Mouse (Mus musculus) hindbrain, embryonic 11.5 days (tissue): ENCODE results near the gene Fmnl3. TPM values are rescaled to one million over a fixed set of nuclear protein-coding genes. Genes with fewer than 3 reads are reported as not detected.

Experiments
- ATAC-seq: fragments of 200-750 bp; cut with Nextera tagmentation; 2 replicates; pipeline ENCODE4 v1.8.0; 2017; ENCODE audit warnings: mild to moderate bottlenecking, moderate TSS enrichment, moderate library complexity; ENCODE audit not compliant: low FRiP score
- DNase-seq: peaks from one replicate; pipeline ENCODE4 v3.0.0-alpha.2; 2015; ENCODE audit warnings: low spot score
- H3K27ac ChIP-seq: fragments of 300-500 bp; sonication (generic); 2 replicates; pipeline ENCODE4 v1.5.1; 2014; ENCODE audit warnings: mild to moderate bottlenecking, low read depth, low read length
- H3K27me3 ChIP-seq: fragments of 300-500 bp; sonication (generic); 2 replicates; pipeline ENCODE4 v1.6.1; 2014; ENCODE audit warnings: mild to moderate bottlenecking, low read length, moderate library complexity, mixed read lengths; ENCODE audit not compliant: control insufficient read depth, insufficient read depth
- H3K36me3 ChIP-seq: fragments of 300-500 bp; sonication (generic); 2 replicates; pipeline ENCODE4 v1.6.1; 2014; ENCODE audit warnings: mild to moderate bottlenecking, low read length, moderate library complexity, mixed read lengths; ENCODE audit not compliant: control insufficient read depth, insufficient read depth
- H3K4me1 ChIP-seq: fragments of 300-500 bp; sonication (generic); replicated peaks from 2 replicates; pipeline ENCODE4 v1.6.1; 2014; ENCODE audit warnings: low read length, mixed read lengths; ENCODE audit not compliant: control insufficient read depth, insufficient read depth
- H3K4me2 ChIP-seq: fragments of 300-500 bp; sonication (generic); replicated peaks from 2 replicates; pipeline ENCODE4 v1.6.1; 2014; ENCODE audit warnings: mild to moderate bottlenecking, low read depth, low read length
- H3K4me3 ChIP-seq: fragments of 300-500 bp; sonication (generic); 2 replicates; pipeline ENCODE4 v1.5.1; 2014; ENCODE audit warnings: low read depth, low read length
- H3K9ac ChIP-seq: fragments of 300-500 bp; sonication (generic); 2 replicates; pipeline ENCODE4 v1.6.1; 2014; ENCODE audit warnings: low read depth, low read length
- H3K9me3 ChIP-seq: fragments of 300-500 bp; sonication (generic); 2 replicates; pipeline ENCODE4 v1.6.1; 2016; ENCODE audit warnings: low read length; ENCODE audit not compliant: control insufficient read depth
- WGBS: fragments of 180-500 bp; shearing (Covaris S2); extraction: QIAGEN DNeasy Blood & Tissue Kit; methylation state at CpG from one replicate; pipeline ENCODE4 v1.1.7; 2014; 5-methylcytosine and 5-hydroxymethylcytosine counted together
- polyA plus RNA-seq: library from polyadenylated mRNA; unstranded; fragments of >200 nt; fragmentation: Nextera tagmentation; extraction: Ambion mirVana; gene quantifications from 2 replicates; pipeline ENCODE4 v1.2.1, GENCODE M21; 2014

The Fmnl3 gene
- 10.5 and 11.4 TPM in 2 replicates for polyA plus RNA-seq

DNA sequence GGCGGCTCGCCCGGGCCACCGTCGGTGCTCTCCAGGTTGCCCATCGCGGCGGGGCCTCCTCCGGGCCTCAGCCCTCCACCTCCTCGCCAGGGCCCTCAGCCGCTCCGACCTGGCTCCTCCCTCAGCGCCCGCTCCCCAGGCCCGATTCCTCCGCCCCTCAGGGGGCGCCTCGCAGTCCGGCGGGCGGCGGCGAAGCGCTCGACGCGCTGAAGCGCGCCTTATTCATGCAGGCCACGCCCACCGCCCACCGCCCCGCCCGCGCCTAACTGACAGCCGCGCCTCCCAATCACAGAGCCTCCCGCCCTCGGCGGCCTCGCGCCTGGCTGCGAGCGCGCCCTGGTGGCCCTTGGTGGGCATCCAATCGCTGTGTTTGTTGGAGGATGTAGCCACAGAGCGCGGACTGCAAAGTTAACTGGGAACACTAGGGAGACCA is at the start of gene Fmnl3:
Fmnl3 (minus strand) TSS at position 224 of the 433 bp plus-strand sequence.
- H3K36me3 ChIP-seq = no peaks in the 10 kb centered on the region
- H3K27ac ChIP-seq = peak within 1 kb of the TSS; percentile 70
- H3K4me3 ChIP-seq = peak within 1 kb of the TSS; percentile 67
- no peaks in the 10 kb centered on the region for H3K9me3 ChIP-seq
- H3K9ac ChIP-seq = peak within 1 kb of the TSS; percentile 76
- H3K4me1 ChIP-seq = no peaks in the 10 kb centered on the region
- peak; percentile 97 for DNase-seq
- peak; percentile 98 for ATAC-seq
- H3K27me3 ChIP-seq = no peaks in the 10 kb centered on the region
- peak within 1 kb of the TSS; percentile 74 for H3K4me2 ChIP-seq
- WGBS = 0% methylated on average over 41 of the region's 48 CpGs

DNA sequence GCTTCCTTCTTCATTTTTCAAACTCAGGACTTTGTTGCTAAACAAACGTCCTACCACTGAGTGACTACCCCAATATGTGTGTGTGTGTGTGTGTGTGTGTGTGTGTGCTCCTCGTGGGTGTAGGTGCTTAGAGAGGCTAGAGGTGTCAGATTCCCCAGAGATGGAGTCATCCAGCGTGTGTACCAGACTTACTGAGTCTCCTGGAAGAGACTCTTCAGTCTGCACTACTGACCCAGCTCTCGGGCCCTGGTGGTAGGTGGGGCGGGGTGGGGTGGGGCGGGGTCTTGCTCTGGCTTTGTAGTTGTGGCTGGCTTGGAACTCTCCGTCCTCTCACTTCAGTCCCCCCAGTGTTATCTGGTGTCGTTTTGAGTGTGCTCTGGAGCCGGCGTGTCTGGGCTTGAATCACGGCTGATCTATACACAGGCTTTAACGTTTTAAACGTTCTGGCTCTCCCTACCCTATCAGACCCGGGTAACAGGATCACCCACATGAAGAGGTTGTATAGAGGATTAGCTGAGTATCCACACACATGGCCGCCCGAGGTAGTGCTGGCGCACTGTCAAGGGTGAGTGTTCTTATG is 47.5 kb upstream of the Fmnl3 start:
- DNase-seq (no peak), ATAC-seq (no peak)
- 48% methylated on average over 17 of the region's 17 CpGs for WGBS
- Histone ChIP-seq H3K27ac (no peak overlapping the region), H3K4me1 (no peaks in the 10 kb centered on the region), H3K9ac (no peak overlapping the region), H3K4me3 (no peak overlapping the region), H3K27me3 (no peaks in the 10 kb centered on the region), H3K4me2 (no peak overlapping the region), H3K36me3 (0 out of 2 replicates have a peak, but pooled peaks cover 3% of the 10 kb centered on the region), H3K9me3 (no peaks in the 10 kb centered on the region)

DNA sequence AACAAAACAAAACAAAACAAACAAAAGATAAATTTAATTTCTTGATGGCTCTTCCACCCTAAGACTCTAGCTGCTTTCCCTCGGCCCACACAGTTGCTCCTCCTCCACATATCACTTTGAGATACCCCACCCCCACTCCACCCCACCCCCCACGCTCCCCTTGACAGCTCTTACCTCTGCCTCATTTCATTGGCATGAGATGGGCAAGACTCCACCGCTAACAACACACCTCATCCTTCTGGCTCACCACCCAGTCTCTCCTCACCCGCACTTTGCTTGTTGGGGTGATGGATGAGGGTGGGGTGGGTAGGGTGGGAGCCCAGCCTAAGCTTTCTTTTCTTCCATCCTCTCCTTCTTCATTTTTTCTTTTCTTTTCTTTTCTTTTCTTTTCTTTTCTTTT is 46.7 kb upstream of the Fmnl3 start:
- H3K27me3 ChIP-seq = no peaks in the 10 kb centered on the region
- H3K4me2 ChIP-seq = no peak overlapping the region
- no peaks in the 10 kb centered on the region for H3K4me1 ChIP-seq
- H3K4me3 ChIP-seq = no peak overlapping the region
- WGBS = 46% methylated on average over 4 of the region's 4 CpGs
- no peak overlapping the region for H3K27ac ChIP-seq
- DNase-seq = no peak
- H3K9me3 ChIP-seq = no peaks in the 10 kb centered on the region
- H3K36me3 ChIP-seq = no peaks in the 10 kb centered on the region
- ATAC-seq = no peak
- no peak overlapping the region for H3K9ac ChIP-seq

DNA sequence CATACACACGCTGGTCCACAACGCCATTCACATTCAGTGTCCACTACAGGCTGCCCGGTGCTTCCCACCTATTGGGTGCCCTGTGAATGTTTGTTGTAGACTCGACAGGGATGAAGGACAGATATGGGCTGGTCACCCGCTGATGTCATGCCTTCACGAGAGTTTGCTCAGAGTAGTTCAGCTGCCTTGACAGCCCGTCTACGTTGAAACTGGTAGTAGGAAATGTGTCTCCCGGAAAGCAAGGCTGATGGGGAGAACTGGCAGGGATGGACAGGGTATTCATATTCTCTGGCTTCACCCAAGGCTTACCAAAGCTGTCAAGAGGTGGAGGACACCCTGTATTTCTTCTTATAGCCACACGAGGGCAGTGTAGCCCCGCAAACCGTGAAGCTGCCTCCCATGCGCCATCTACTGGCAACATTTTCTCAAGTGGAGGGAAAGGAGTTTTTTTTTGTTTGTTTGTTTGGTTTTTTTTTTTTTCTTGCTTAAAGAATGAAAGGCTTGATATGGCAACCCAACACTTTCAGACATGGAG is 46.1 kb upstream of the Fmnl3 start:
- 27% methylated on average over 13 of the region's 13 CpGs for WGBS
- no peaks in the 10 kb centered on the region for H3K27me3 ChIP-seq
- no peak overlapping the region for H3K27ac ChIP-seq
- no peak overlapping the region for H3K4me2 ChIP-seq
- no peaks in the 10 kb centered on the region for H3K4me1 ChIP-seq
- no peak overlapping the region for H3K9ac ChIP-seq
- H3K9me3 ChIP-seq = no peaks in the 10 kb centered on the region
- no peak overlapping the region for H3K4me3 ChIP-seq
- ATAC-seq = no peak
- no peaks in the 10 kb centered on the region for H3K36me3 ChIP-seq
- DNase-seq = peak; percentile 94

DNA sequence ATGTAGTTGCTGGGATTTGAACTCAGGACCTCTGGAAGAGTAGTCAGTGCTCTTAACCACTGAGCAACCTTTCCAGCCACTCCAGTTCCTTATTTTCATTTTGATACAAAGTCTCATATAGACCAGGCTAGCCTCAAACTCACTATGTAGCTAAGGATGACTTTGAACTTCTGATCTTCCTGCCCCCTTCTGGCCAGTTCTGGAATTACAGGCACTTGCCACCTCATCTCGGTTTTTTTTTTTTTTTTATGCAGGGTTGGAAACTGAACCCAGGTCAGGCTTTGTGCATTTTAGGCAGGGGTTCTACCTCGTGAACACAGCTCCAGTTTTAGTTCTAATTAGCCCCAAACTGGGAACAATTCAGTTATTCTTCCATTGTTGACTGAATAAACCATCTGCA is 45.5 kb upstream of the Fmnl3 start:
- Histone ChIP-seq H3K27ac (no peak overlapping the region), H3K9me3 (no peaks in the 10 kb centered on the region), H3K27me3 (no peaks in the 10 kb centered on the region), H3K4me3 (no peak overlapping the region), H3K4me2 (no peak overlapping the region), H3K36me3 (no peaks in the 10 kb centered on the region), H3K9ac (no peak overlapping the region), H3K4me1 (no peaks in the 10 kb centered on the region)
- 30% methylated on average over 2 of the region's 2 CpGs for WGBS
- ATAC-seq (no peak), DNase-seq (peak; percentile 63)

DNA sequence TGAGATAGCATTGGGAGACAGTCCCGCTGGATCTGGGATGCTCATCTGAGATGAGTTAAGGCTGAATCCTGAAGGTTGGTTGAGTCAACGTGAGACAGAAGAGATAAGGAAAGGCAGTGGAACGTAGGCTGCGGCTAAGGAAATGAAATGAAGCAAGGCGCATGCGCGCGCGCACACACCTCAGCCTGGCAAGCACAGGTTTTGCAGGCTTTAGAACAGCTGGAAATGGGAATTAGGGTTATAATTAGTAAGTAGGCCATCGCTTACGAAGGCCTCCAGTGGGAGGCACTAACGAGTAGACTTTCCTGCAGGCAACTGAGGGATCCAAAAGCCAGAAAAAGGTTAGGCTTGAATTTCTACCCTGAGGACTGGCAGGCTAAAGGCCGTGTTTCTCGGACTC is 41.5 kb upstream of the Fmnl3 start:
- no peaks in the 10 kb centered on the region for H3K9me3 ChIP-seq
- DNase-seq (no peak), ATAC-seq (no peak)
- WGBS = 64% methylated on average over 14 of the region's 14 CpGs
- no peaks in the 10 kb centered on the region for H3K4me1 ChIP-seq
- no peaks in the 10 kb centered on the region for H3K27me3 ChIP-seq
- no peak overlapping the region for H3K4me2 ChIP-seq
- H3K27ac ChIP-seq = no peak overlapping the region
- H3K4me3 ChIP-seq = no peak overlapping the region
- H3K36me3 ChIP-seq = 0 out of 2 replicates have a peak, but pooled peaks cover 6% of the 10 kb centered on the region
- H3K9ac ChIP-seq = no peak overlapping the region

DNA sequence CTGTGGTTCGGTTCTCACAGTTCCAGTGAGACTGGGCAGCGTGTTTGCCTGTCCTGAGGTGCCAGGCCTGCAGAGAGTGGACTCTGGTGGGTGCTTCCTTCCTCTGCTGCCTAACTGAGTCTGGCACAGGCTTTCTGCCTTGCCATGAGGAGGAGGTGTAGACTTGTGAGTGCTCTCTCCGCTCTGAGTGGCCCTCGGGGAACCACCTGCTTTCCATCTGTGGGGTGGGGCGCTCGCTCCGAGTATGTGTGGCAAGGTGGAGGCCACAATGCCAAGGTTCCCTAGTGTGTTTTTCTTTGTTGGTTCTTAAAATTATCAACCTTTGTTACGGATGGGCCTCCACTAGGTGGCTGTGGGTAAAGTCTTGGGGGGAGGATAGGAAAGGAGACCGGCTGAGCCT is 38.6 kb upstream of the Fmnl3 start:
- 94% methylated on average over 9 of the region's 9 CpGs for WGBS
- no peak overlapping the region for H3K4me3 ChIP-seq
- H3K4me2 ChIP-seq = no peak overlapping the region
- no peaks in the 10 kb centered on the region for H3K4me1 ChIP-seq
- no peak overlapping the region for H3K27ac ChIP-seq
- ATAC-seq = no peak
- 0 out of 2 replicates have a peak, but pooled peaks cover 14% of the 10 kb centered on the region for H3K36me3 ChIP-seq
- no peak overlapping the region for H3K9ac ChIP-seq
- DNase-seq = no peak
- H3K9me3 ChIP-seq = no peaks in the 10 kb centered on the region
- H3K27me3 ChIP-seq = no peaks in the 10 kb centered on the region

DNA sequence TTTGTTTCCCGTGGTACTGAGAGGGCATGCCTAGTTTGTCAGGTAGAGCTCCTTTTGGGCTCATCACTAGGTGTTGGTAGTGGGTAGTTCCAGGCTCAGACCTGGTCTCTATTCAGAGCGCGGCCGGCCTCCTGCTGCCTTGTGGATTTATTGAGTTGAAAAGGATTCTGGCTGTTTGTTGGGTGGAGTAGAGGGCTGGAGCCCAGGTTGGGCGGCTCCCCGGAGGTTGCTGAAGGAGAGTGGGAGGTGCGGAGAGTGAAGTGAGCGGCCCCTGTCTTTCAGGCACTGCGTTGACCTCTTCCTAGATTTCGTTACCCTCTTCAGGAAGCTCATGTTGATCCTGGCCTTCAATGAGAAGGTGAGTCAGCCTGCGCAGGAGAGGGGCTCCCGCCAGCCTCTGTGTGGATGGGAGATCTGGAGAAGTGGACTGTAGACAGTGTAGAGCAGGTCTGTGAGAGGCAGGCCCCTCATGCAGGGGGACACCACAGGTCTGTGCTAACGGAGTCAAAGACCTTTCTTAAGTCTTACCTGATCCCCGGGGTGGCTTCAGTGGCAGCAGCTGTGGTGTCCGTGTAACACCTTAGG is 36.8 kb upstream of the Fmnl3 start:
- H3K27ac ChIP-seq = no peak overlapping the region
- H3K4me2 ChIP-seq = no peak overlapping the region
- no peaks in the 10 kb centered on the region for H3K4me1 ChIP-seq
- DNase-seq (no peak), ATAC-seq (no peak)
- no peak overlapping the region for H3K9ac ChIP-seq
- no peak overlapping the region for H3K4me3 ChIP-seq
- H3K9me3 ChIP-seq = no peaks in the 10 kb centered on the region
- no peaks in the 10 kb centered on the region for H3K27me3 ChIP-seq
- 90% methylated on average over 15 of the region's 15 CpGs for WGBS
- 0 out of 2 replicates have a peak, but pooled peaks cover 14% of the 10 kb centered on the region for H3K36me3 ChIP-seq

DNA sequence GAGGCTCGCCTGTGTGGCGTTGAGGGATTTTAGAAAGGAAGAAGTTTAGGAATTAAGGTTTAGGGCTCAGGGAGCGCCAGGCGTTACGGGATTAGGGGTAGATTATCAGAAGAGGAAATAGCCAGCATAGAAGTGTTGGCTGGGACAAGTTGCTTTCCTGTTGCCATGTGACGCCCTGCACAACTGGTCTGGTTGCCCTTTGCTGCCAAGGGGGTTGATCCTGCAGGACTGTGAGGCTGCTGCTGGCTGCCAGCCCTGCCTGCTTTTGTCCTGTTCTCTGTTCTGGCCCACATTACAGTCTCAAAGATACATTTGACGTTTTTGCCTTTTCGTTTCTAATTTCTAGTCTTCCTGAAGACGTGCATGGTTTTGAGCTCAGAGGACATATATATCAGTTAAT is 34.9 kb upstream of the Fmnl3 start:
- Histone ChIP-seq H3K4me2 (no peak overlapping the region), H3K4me1 (no peaks in the 10 kb centered on the region), H3K4me3 (no peak overlapping the region), H3K9ac (no peak overlapping the region), H3K36me3 (0 out of 2 replicates have a peak, but pooled peaks cover 14% of the 10 kb centered on the region), H3K27ac (no peak overlapping the region), H3K27me3 (no peaks in the 10 kb centered on the region), H3K9me3 (no peaks in the 10 kb centered on the region)
- 91% methylated on average over 9 of the region's 9 CpGs for whole genome bisulfite sequencing
- no peak for ATAC-seq
- DNase-seq = no peak
